Mouse (Mus musculus) olfactory bulb, adult 2 months (tissue): Measurements from ENCODE around the gene Chrnb2.

ENCODE experiments used
- CTCF ChIP-seq: fragments of 200-500 bp; IDR thresholded peaks from 2 replicates; pipeline ENCODE4 v1.5.1; 2012; ENCODE audit warnings: low read depth, mild to moderate bottlenecking, low read length, moderate library complexity; ENCODE audit not compliant: insufficient read depth
- POLR2A ChIP-seq: fragments of 200-500 bp; IDR thresholded peaks from 2 replicates; pipeline ENCODE4 v1.6.1; 2012; ENCODE audit warnings: mild to moderate bottlenecking, low read depth, low read length, moderate library complexity; ENCODE audit not compliant: insufficient read depth

DNA sequence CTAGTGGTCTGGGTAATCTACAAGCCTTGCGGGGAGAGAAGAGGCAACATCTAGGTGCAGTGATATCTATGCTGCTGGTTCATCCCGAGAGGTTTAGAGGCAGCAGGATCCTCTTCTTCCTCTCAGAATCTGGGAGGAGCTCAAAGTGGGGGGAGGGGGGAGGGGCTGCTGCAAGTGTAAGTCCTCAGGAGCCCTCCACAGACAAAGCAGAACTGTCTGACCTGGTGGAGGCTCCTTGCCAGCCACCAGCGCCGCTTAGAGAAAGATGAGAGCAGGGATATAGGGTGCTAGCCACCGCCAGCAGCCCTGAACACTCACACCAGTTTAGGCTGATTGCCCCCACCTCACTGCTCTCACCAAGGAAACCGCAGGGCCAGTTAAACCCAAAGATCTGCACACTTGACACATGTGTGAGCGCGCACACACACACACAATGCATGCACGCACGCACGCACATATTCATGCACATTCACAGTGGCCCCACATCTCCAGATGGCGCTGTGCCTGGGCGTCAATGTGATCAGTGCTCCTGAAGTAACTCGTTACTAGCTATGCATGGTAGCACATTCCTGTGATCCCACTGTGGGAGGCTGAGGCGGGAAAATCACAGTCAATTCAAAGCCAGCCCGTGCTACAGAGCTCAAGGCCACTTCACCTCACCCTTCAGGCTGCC is 24.4 kb upstream of the Chrnb2 start:
- TF ChIP-seq CTCF = no peak
- no peak for TF ChIP-seq POLR2A
